In the genomic region with DNA sequence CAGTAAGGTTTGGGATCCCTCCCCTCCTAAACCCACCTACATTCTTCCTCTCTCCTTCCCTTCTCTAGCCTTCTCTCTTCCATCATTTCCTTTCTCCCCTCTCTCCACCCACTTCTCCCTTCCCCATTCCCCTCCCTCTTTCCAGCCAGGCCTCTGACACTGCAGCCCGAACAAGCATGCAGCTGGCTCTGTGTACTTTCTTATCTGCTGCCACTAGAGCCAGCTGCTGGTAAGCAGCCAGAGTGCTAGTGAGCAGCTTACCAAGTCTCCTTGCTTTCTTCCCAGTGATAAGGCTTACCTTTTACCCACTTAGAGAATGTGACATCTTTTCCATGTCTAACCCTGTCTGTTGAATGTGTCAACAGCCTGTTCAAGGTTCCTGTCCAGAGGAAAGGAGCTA, we compare ENCODE assay signal across 19 mouse cellular contexts.
DNase-seq lines count a peak whose midpoint lies in the region; ATAC-seq lines count a peak whose summit lies in the region.
"Had no signal": no experiment of that assay in that cellular context is flagged by ENCODE, and none has a peak within 500 bp of the region (broad histone marks: within the 10 kb centered on the region; RNA-seq: fewer than 3 reads in every experiment).

No protein-coding gene starts in this region.

- no peak overlapping the region for H3K9ac ChIP-seq in heart, embryonic 16.5 days (ENCODE audit: low read length)
- H3K9ac ChIP-seq: embryonic facial prominence, embryonic 15.5 days; hindbrain, embryonic 14.5 days had no signal

- 0% methylated on average over 1 of the region's 1 CpGs for WGBS in heart, embryonic 16.5 days

- no peaks in the 10 kb centered on the region for H3K36me3 ChIP-seq in heart, embryonic 16.5 days (ENCODE audit: control insufficient read depth, insufficient read depth)
- H3K36me3 ChIP-seq: embryonic facial prominence, embryonic 15.5 days; G1E had no signal

- H3K9me3 ChIP-seq in heart, embryonic 16.5 days (replicated peaks; ENCODE audit: control insufficient read depth, low read length) = no peaks in the 10 kb centered on the region
- H3K9me3 ChIP-seq: embryonic facial prominence, embryonic 15.5 days; G1E had no signal

- ATAC-seq in heart, embryonic 16.5 days (replicated peaks; ENCODE audit: extremely low read depth, insufficient read depth, low FRiP score) = peak; percentile 81
- ATAC-seq in megakaryocyte-erythroid progenitor cell, adult 5-6 weeks (replicated peaks; ENCODE audit: low FRiP score, low TSS enrichment, poor library complexity, severe bottlenecking) = peak; percentile 88
- ATAC-seq: forebrain, embryonic 14.5 days had no signal

- peaks cover 33% of the 10 kb centered on the region for H3K4me1 ChIP-seq in heart, embryonic 16.5 days (ENCODE audit: control insufficient read depth, insufficient read depth, low read length)
- H3K4me1 ChIP-seq: embryonic facial prominence, embryonic 15.5 days had no signal

- H3K27ac ChIP-seq in heart, embryonic 16.5 days (ENCODE audit: low read length) = peak overlapping the region; percentile 88
- H3K27ac ChIP-seq: embryonic facial prominence, embryonic 15.5 days; hindbrain, embryonic 14.5 days had no signal

- H3K4me3 ChIP-seq in heart, embryonic 16.5 days (ENCODE audit: low read length) = no peak overlapping the region
- H3K4me3 ChIP-seq: embryonic facial prominence, embryonic 15.5 days had no signal

- no peak overlapping the region for H3K4me2 ChIP-seq in heart, embryonic 16.5 days (ENCODE audit: low read depth, low read length)
- H3K4me2 ChIP-seq: embryonic facial prominence, embryonic 15.5 days; hindbrain, embryonic 14.5 days had no signal

- no peaks in the 10 kb centered on the region for H3K27me3 ChIP-seq in heart, embryonic 16.5 days (ENCODE audit: control insufficient read depth, insufficient read depth, low read length)
- H3K27me3 ChIP-seq: embryonic facial prominence, embryonic 15.5 days had no signal

- DNase-seq in lung, postnatal 10 days = peak; percentile 10
- DNase-seq in lung, postnatal 4 days = no peak
- peak; percentile 44 to 61 for DNase-seq in heart, adult 18-20 months
- no peak for DNase-seq in gastrocnemius, adult 18-20 months (ENCODE audit: low spot score)
- DNase-seq in frontal cortex, postnatal 25 days (ENCODE audit: low spot score in 2 of 2) = no peak
- DNase-seq in B cell, adult 2 months = no peak
- DNase-seq: cerebellum, adult 11 months; gastrocnemius, postnatal 14 days; kidney, adult 9 months; lung, adult 18-20 months; midbrain, embryonic 14.5 days; retina, postnatal 1 day; thymus, adult 2 months had no signal

Comparison
In these comparisons a context has a peak if more than half of its experiments do, and no peak if none do; other contexts are left out.
1. DNase-seq: peak in lung, postnatal 10 days (single experiment) and heart, adult 18-20 months (2 of 2); none in lung, postnatal 4 days (0 of 2), gastrocnemius, adult 18-20 months (single experiment), frontal cortex, postnatal 25 days (0 of 2) and B cell, adult 2 months (0 of 2).